Mouse (Mus musculus) hindbrain, embryonic 13.5 days (tissue): ENCODE results near the gene Figla. TPM values are rescaled to one million over a fixed set of nuclear protein-coding genes. Genes with fewer than 3 reads are reported as not detected.

Experiments
- ATAC-seq: fragments of 200-750 bp; cut with Nextera tagmentation; 2 replicates; pipeline ENCODE4 v1.8.0; 2017; ENCODE audit warnings: moderate TSS enrichment; ENCODE audit not compliant: low FRiP score
- H3K27ac ChIP-seq: fragments of 300-500 bp; sonication (generic); 2 replicates; pipeline ENCODE4 v1.5.1; 2015; ENCODE audit warnings: inconsistent platforms, mild to moderate bottlenecking, moderate library complexity
- H3K27me3 ChIP-seq: fragments of 300-500 bp; sonication (generic); 2 replicates; pipeline ENCODE4 v1.6.1; 2015; ENCODE audit warnings: mild to moderate bottlenecking, inconsistent platforms
- H3K36me3 ChIP-seq: fragments of 300-500 bp; sonication (generic); 2 replicates; pipeline ENCODE4 v1.6.1; 2015; ENCODE audit warnings: mild to moderate bottlenecking, inconsistent platforms
- H3K4me1 ChIP-seq: fragments of 300-500 bp; sonication (generic); replicated peaks from 2 replicates; pipeline ENCODE4 v1.6.1; 2015; ENCODE audit warnings: inconsistent platforms
- H3K4me2 ChIP-seq: fragments of 300-500 bp; sonication (generic); 2 replicates; pipeline ENCODE4 v1.6.1; 2015; ENCODE audit warnings: inconsistent platforms, mild to moderate bottlenecking, moderate library complexity
- H3K4me3 ChIP-seq: fragments of 300-500 bp; sonication (generic); 2 replicates; pipeline ENCODE4 v1.5.1; 2015; ENCODE audit warnings: mild to moderate bottlenecking, inconsistent platforms
- H3K9ac ChIP-seq: fragments of 300-500 bp; sonication (generic); 2 replicates; pipeline ENCODE4 v1.6.1; 2015; ENCODE audit warnings: mild to moderate bottlenecking, inconsistent platforms
- H3K9me3 ChIP-seq: fragments of 300-500 bp; sonication (generic); 2 replicates; pipeline ENCODE4 v1.6.1; 2016; ENCODE audit warnings: inconsistent platforms
- WGBS: fragments of 180-500 bp; shearing (Covaris S2); methylation state at CpG from one replicate; pipeline ENCODE4 v1.1.7; 2015; 5-methylcytosine and 5-hydroxymethylcytosine counted together
- polyA plus RNA-seq: library from polyadenylated mRNA; unstranded; fragments of >200 nt; fragmentation: Nextera tagmentation; extraction: Ambion mirVana; gene quantifications from 2 replicates; pipeline ENCODE4 v1.2.1, GENCODE M21; 2015

Gene Figla
- polyA plus RNA-seq, 1 experiment from 2014 or later: not detected

DNA sequence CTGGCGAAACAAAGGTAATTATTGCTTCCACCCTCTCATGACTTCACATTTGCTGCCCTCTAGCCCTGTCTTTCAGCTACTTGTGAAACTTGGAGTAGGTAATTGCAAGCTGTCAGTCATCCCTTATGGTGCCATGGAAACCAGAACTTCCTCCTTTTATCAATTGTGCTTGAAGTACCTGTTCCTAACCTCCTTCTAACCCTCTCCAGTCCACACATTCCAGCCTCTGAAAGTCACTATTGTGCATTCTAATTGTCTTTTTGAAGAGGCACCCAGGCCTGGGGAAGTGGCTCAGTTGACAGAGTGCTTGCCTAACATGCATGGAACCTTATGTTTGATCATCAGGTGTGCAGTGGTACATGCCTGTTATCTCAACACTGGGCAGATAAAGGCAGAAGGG is 17.7 kb downstream of the Figla start:
- H3K4me1 ChIP-seq: peaks cover 58% of the 10 kb centered on the region
- H3K9ac ChIP-seq: no peak overlapping the region
- no peak overlapping the region for H3K4me2 ChIP-seq
- no peak overlapping the region for H3K4me3 ChIP-seq
- 86% methylated on average over 1 of the region's 1 CpGs for WGBS
- no peaks in the 10 kb centered on the region for H3K36me3 ChIP-seq
- no peak for ATAC-seq
- H3K9me3 ChIP-seq: no peaks in the 10 kb centered on the region
- no peak overlapping the region for H3K27ac ChIP-seq
- H3K27me3 ChIP-seq: no peaks in the 10 kb centered on the region

DNA sequence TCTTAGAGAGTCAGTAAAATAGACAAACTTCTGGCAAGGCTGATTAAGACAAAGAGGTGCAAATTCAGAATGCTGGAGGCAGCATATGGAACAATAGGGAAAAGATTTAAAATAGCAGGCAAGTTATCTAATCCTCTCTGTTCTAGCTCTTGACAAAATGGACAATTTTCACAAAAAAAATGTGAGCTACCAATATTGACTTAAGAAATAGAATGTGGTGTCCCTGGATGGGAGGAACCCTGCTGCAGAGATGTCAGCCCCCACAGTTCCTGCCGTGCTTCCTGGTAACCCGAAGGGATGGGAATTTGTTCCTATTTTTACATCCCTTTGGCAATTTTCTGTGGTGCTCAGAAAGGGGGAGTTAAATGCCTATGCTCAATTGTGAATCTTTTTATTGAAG is 22.9 kb downstream of the Figla start:
- 62% methylated on average over 2 of the region's 2 CpGs for WGBS
- Histone ChIP-seq H3K27ac (no peak overlapping the region), H3K4me2 (no peak overlapping the region), H3K4me1 (peaks cover 30% of the 10 kb centered on the region), H3K4me3 (no peak overlapping the region), H3K27me3 (no peaks in the 10 kb centered on the region), H3K9ac (no peak overlapping the region), H3K9me3 (no peaks in the 10 kb centered on the region), H3K36me3 (0 out of 2 replicates have a peak, but pooled peaks cover 5% of the 10 kb centered on the region)
- ATAC-seq: no peak

DNA sequence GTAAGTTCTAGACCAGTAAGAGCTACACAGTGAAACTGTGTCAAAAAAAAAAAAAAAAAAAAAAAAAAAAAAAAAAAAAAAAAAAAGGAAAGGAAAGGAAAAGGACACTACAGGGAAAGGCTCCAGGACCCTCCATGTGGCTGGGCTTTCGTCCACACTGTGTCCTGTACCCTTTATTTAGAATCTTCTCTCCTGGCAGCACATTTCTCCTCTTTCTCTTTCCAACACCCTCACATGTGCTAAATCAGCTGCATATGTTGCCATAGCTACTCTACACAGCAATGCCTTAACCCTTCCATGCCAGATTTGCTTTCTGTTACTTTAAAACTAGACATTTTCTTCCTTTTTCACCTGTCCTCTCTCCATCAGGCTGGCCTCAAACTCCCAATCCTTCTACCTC is 24.2 kb downstream of the Figla start:
- WGBS: 53% methylated on average over 1 of the region's 1 CpGs
- Histone ChIP-seq H3K4me2 (no peak overlapping the region), H3K36me3 (0 out of 2 replicates have a peak, but pooled peaks cover 5% of the 10 kb centered on the region), H3K4me3 (no peak overlapping the region), H3K9me3 (no peaks in the 10 kb centered on the region), H3K27ac (no peak overlapping the region), H3K27me3 (no peaks in the 10 kb centered on the region), H3K4me1 (peaks cover 24% of the 10 kb centered on the region), H3K9ac (no peak overlapping the region)
- ATAC-seq: no peak

DNA sequence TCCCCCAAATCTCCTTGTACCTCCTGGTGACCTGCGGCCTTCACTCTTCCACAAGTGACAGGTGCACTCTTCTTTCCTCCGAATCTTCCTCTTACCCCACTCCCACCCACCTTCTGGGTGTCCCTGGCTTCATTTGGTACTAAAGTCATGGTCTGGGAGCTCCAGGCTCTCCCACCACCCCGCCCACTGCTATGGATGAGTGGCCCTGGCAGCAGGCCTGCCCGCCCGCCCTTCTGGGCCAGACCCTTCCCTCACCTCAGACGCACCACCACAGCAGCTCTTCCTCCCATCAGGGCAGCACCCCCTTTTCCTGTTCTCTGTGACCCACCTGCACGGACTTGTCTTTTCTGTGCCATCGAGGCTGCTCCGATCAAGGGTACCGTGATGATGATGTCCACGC is 31.5 kb downstream of the Figla start:
- 82% methylated on average over 11 of the region's 11 CpGs for WGBS
- no peaks in the 10 kb centered on the region for H3K27me3 ChIP-seq
- H3K4me3 ChIP-seq: no peak overlapping the region
- H3K9ac ChIP-seq: no peak overlapping the region
- H3K27ac ChIP-seq: 0 out of 2 replicates have a peak overlapping the region, but pooled peaks have one; percentile 31
- H3K4me2 ChIP-seq: no peak overlapping the region
- peaks cover 69% of the 10 kb centered on the region for H3K4me1 ChIP-seq
- H3K9me3 ChIP-seq: no peaks in the 10 kb centered on the region
- ATAC-seq: no peak
- H3K36me3 ChIP-seq: 0 out of 2 replicates have a peak, but pooled peaks cover 5% of the 10 kb centered on the region

DNA sequence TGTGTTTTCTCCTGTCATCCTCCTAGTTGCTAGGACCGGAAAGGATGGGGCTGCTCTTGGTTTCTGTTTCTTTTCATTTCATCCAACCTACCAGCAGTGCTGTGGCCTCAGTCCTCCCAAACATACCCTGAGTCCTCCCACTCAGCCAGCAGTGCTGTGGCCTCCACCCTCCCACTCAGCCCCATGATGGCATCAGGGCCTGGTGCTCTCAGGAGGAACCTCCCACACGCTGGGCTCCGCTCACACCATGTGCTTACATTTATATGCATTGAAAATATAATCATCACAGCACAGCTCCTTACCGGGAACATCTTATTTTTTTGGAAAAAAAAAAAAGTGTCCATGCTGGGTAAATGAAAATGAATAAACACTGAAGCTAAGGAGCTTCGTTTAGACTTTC is 32.5 kb downstream of the Figla start:
- WGBS: 74% methylated on average over 5 of the region's 5 CpGs
- ATAC-seq: no peak

DNA sequence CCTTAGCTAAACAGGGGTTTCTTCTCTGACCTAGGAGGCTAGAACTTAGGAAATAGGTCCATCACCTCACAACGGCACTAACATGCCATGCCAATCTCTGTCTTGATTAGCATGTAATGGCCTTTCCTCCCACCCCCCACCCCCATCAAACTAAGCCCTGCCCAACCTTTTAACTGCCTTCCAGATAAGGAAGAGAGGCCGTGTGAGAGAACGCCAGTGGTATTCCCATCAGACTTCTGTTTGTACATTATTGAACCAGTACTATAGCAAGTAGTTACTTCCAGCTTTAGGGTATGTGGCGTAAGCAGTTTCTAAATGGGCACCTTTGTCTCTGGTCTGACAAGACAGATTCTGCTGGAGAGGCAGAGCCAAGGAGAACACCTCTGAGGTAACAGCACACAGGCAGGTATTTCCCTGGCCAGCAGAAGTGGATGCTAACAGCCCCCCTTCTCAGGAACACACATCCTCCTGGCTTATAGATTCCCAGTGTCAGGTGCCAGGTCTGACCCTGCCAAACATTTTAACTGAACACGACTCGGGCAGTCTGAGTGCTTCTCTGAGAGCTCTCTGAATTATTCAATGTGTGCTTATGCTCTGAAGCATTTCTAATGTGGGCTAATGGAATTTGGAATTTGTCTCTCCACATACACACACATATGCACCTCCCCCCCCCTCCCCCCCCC is 34.8 kb downstream of the Figla start:
- Histone ChIP-seq H3K4me2 (no peak overlapping the region; the same call in 1 of the 2 replicates), H3K4me3 (no peak overlapping the region), H3K4me1 (peaks cover 85% of the 10 kb centered on the region), H3K36me3 (no peaks in the 10 kb centered on the region), H3K27me3 (no peaks in the 10 kb centered on the region), H3K9me3 (no peaks in the 10 kb centered on the region), H3K9ac (peak overlapping the region; percentile 55; the same call in 1 of the 2 replicates), H3K27ac (peak overlapping the region; percentile 99)
- no peak for ATAC-seq
- WGBS: 31% methylated on average over 6 of the region's 6 CpGs

More for the DNA sequence above, 32.5 kb downstream of the Figla start:
- peaks cover 76% of the 10 kb centered on the region for H3K4me1 ChIP-seq
- no peaks in the 10 kb centered on the region for H3K36me3 ChIP-seq
- H3K27me3 ChIP-seq: no peaks in the 10 kb centered on the region
- H3K27ac ChIP-seq: no peak overlapping the region; the same call in 1 of the 2 replicates
- H3K9ac ChIP-seq: no peak overlapping the region
- H3K4me2 ChIP-seq: no peak overlapping the region
- no peak overlapping the region for H3K4me3 ChIP-seq
- no peaks in the 10 kb centered on the region for H3K9me3 ChIP-seq

DNA sequence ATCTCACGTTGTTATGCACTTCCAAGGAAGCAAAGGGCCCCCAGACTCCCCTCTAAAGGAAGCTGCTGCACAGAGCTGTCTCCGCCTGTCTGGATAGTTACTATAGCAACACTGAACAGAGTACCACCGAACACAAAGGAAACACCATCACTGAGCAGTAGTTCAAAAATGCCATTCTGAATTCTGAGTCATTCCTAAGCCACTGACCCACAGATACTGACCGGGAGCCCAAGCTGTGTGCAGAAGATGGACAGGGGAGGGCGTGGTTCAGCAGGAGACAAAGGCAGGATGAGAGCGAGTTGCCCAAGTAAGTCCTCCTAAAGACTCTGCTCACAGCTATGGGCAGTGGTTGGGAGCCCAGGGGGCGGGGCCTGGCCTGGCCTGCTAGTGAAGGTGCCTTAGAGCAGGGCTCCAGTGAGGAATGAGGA is 36.1 kb downstream of the Figla start:
- Histone ChIP-seq H3K4me1 (peaks cover 87% of the 10 kb centered on the region), H3K9me3 (no peaks in the 10 kb centered on the region), H3K4me2 (peak overlapping the region; percentile 43), H3K27me3 (no peaks in the 10 kb centered on the region), H3K4me3 (peak overlapping the region; percentile 11; the same call in 1 of the 2 replicates), H3K36me3 (no peaks in the 10 kb centered on the region), H3K9ac (peak overlapping the region; percentile 36), H3K27ac (peak overlapping the region; percentile 99)
- 8% methylated on average over 7 of the region's 7 CpGs for WGBS
- peak; percentile 78 for ATAC-seq

DNA sequence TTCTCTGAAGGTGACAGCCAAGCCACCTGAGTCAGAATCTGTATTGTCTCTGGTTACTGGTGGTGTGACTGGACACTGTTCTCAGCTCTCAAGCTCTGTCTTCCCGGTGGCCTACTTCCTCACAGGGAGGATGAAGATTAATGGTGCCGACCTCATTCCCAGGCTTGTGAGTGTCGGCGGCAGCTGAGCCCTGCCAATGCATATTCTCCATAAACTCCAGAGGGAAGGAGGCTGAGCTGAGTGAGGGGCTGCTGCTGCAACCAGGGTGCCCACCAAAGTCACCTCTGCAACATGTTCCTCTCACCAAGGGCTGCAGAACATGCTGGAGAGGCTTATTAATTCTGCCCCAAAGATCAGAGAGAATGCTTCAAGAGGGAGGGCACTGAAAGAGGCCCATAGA is 36.6 kb downstream of the Figla start:
- Histone ChIP-seq H3K9ac (peak overlapping the region; percentile 36), H3K27ac (peak overlapping the region; percentile 99), H3K27me3 (no peaks in the 10 kb centered on the region), H3K4me3 (peak overlapping the region; percentile 11; the same call in 1 of the 2 replicates), H3K4me2 (peak overlapping the region; percentile 43), H3K9me3 (no peaks in the 10 kb centered on the region), H3K36me3 (no peaks in the 10 kb centered on the region), H3K4me1 (peaks cover 87% of the 10 kb centered on the region)
- 16% methylated on average over 4 of the region's 4 CpGs for WGBS
- ATAC-seq: peak; percentile 36; the same call in 1 of the 2 replicates

DNA sequence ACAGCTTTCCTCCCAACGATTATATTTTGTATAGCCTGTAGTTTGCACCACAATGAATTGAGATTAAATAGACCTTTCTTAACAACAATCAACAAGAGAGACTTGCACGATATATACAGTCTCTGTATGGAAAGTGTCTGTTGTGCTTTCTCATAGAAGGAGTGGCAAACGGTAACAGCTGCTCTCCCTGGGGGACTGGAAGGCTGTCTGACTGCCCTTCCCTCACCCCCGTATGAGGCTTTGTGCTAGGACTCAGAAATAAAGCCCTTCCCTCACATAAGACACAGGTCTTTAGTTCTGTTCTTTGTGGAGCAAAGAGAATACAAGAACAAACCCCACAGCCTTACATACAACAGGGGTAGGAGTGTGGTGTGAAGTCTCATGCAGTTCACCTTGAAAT is 37.1 kb downstream of the Figla start:
- ATAC-seq: no peak
- Histone ChIP-seq H3K36me3 (no peaks in the 10 kb centered on the region), H3K4me2 (peak overlapping the region; percentile 43), H3K9ac (peak overlapping the region; percentile 36), H3K4me1 (peaks cover 87% of the 10 kb centered on the region), H3K27me3 (no peaks in the 10 kb centered on the region), H3K27ac (peak overlapping the region; percentile 99), H3K9me3 (no peaks in the 10 kb centered on the region), H3K4me3 (no peak overlapping the region)
- WGBS: 11% methylated on average over 4 of the region's 4 CpGs

DNA sequence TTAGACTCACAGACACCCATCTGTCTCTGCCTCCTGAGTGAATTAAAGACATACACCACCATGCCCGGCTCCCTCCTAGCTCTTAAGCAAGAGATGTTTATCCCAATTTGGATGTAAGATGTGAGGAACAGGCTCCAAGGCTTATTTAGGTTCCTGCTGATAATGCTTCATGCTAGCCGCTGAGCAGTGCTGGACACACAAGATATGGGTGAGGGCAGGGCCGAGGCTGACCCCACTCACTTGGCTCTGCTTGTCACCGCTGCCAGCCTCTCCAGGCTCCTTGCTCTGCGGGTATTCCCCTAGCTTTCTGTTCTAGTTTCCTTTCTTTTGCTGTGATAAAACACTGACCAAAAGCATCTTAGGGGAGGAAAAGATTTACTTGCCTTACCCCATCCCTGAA is 37.6 kb downstream of the Figla start:
- 62% methylated on average over 5 of the region's 5 CpGs for WGBS
- H3K27ac ChIP-seq: peak overlapping the region; percentile 99
- no peak for ATAC-seq
- peak overlapping the region; percentile 36; the same call in 1 of the 2 replicates for H3K9ac ChIP-seq
- no peak overlapping the region for H3K4me3 ChIP-seq
- H3K4me2 ChIP-seq: peak overlapping the region; percentile 43
- H3K36me3 ChIP-seq: no peaks in the 10 kb centered on the region
- no peaks in the 10 kb centered on the region for H3K27me3 ChIP-seq
- peaks cover 88% of the 10 kb centered on the region for H3K4me1 ChIP-seq
- no peaks in the 10 kb centered on the region for H3K9me3 ChIP-seq

DNA sequence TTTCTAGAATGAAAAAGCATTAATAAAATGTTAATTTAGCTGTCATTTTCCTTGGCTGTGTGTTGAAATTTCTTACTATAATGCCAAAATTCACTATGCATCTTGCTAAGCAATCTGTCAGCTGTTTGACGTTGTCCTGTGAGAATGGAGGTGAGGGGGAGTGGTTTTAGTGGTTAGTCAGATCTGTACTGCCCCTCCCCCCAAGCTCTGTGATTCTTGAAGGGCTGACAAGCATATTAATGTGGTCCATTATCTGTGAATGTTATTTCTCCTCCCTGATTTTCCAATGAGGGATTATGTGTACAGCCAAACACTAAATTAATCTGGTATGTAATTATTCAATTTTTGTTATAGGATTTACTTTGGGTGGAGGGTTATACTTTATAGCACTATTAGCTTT is 42.5 kb downstream of the Figla start:
- no peak overlapping the region for H3K9ac ChIP-seq
- no peak for ATAC-seq
- H3K4me3 ChIP-seq: no peak overlapping the region
- peak overlapping the region; percentile 93 for H3K27ac ChIP-seq
- no peaks in the 10 kb centered on the region for H3K36me3 ChIP-seq
- 0 out of 2 replicates have a peak overlapping the region, but pooled peaks have one; percentile 44 for H3K4me2 ChIP-seq
- H3K9me3 ChIP-seq: no peaks in the 10 kb centered on the region
- WGBS: 2% methylated on average over 1 of the region's 1 CpGs
- no peaks in the 10 kb centered on the region for H3K27me3 ChIP-seq
- H3K4me1 ChIP-seq: peaks cover 92% of the 10 kb centered on the region

DNA sequence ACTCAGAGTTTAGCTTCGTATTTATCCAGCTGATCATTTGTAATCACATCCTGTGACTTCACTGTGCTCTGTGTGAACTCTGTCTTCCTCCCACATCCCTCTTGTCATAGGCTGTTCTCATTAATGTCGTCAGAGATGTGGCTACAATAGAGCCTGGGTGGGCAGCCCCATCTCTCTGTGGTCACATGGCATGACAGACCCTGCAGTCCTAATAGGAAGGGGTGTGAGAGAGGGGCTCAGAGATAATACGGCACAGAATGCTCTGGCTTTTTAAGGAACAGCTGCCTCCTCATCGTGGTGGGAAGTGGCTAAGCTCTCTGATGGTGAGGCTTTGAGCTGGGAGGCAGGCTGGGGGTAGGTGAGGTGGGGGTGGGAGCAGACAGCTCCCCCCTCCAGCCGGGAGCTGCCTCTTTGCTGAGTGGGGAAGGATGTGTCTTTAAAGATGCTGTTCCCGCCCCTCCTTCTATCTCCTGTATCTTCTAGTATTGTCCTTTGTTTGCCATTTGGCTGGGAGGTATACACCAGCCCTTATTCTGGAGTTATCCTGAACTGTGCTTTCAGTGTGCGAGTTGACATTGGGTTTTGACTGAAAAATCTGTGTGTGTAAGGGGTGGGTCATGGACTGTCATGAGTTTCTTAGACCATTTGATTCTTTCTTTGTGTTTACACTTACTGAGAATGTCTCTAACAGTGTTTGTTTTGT is 43.3 kb downstream of the Figla start:
- H3K27me3 ChIP-seq: no peaks in the 10 kb centered on the region
- no peaks in the 10 kb centered on the region for H3K9me3 ChIP-seq
- peak overlapping the region; percentile 16 for H3K4me3 ChIP-seq
- peak overlapping the region; percentile 44 for H3K4me2 ChIP-seq
- peaks cover 92% of the 10 kb centered on the region for H3K4me1 ChIP-seq
- peak overlapping the region; percentile 93 for H3K27ac ChIP-seq
- WGBS: 21% methylated on average over 7 of the region's 7 CpGs
- peak; percentile 79 for ATAC-seq
- no peaks in the 10 kb centered on the region for H3K36me3 ChIP-seq
- peak overlapping the region; percentile 69 for H3K9ac ChIP-seq
